Mouse (Mus musculus) gastrocnemius, postnatal 4 days (tissue): Measurements from ENCODE around the gene BC048679. TPM values are rescaled to one million over a fixed set of nuclear protein-coding genes. Genes with fewer than 3 reads are reported as not detected.

Source experiments
- DNase-seq, 2 experiments: peaks; one replicate each; pipeline ENCODE4 v3.0.0; 2021 to 2022; ENCODE audit warnings: low spot score in 2 of 2, mixed read lengths in 2 of 2
- long read RNA-seq, 2 experiments: library from polyadenylated mRNA; stranded (forward); transcript quantifications; one replicate each; pipeline ENCODE4 v2.0.0; 2021
- total RNA-seq, 2 experiments: library from RNA; stranded (reverse); gene quantifications; 2 replicates each; pipeline ENCODE4 v1.2.3; 2021

Gene BC048679
- total RNA-seq = not detected
- long read RNA-seq, experiment 1 = 0 reads
- long read RNA-seq, experiment 2 = 0 reads

DNA sequence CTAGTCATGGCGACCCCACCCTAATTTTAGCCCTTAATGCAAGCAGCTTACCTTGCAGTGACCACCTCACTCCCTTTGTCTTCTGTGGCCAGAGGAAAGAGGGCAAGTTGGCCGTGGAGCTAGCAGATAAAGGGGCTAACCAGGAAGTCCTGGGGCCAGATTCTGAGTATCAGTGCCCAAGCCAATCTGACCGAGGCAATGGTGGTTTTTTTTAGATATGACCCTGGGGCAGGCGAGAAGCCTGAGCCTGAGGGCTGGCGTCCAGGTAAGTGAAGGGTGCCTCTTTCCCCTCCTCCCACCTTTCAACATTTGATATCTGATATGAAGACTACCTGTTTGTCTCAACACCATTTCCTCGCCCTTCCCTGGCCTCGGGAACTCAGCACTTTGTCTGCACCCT lies at the start of gene BC048679:
Gene BC048679, minus strand, starts transcription at position 101 of the 400 bp plus-strand sequence.
- DNase-seq = no peak

DNA sequence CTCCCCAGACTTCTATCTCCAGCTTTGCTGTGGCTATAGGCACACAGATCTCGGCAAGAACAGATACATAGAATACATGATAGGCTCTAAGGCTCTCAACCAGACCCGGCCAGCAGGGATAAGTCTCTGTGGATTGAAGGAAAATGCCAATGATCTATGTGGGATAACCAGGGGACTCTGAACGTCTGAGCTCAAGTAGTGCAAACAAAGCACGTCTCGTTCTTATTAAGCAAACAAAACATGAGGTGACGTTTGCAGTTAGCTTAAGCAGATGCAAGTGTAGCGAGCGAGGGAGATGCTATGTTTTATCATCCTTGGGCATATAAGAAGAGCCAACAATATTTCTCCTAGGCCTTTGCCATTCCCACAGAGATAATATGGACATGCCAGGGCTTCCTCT lies 44.9 kb upstream of the BC048679 start:
- no peak for DNase-seq

- peak; percentile 32 to 60 for DNase-seq
Observed at GRCm38 (mm10) chr7:81541924-81542524, 43.9 kb upstream of the BC048679 start.

GRCm38 (mm10) chr7:81540999-81541398 lies 42.9 kb upstream of the BC048679 start:
- DNase-seq = no peak

GRCm38 (mm10) chr7:81539565-81539964 lies 41.5 kb upstream of the BC048679 start:
- DNase-seq = no peak

GRCm38 (mm10) chr7:81538070-81538675 lies 40.1 kb upstream of the BC048679 start:
- no peak for DNase-seq

GRCm38 (mm10) chr7:81536478-81536877 lies 38.4 kb upstream of the BC048679 start:
- no peak for DNase-seq

GRCm38 (mm10) chr7:81531462-81531861 lies 33.4 kb upstream of the BC048679 start:
- no peak for DNase-seq

DNA sequence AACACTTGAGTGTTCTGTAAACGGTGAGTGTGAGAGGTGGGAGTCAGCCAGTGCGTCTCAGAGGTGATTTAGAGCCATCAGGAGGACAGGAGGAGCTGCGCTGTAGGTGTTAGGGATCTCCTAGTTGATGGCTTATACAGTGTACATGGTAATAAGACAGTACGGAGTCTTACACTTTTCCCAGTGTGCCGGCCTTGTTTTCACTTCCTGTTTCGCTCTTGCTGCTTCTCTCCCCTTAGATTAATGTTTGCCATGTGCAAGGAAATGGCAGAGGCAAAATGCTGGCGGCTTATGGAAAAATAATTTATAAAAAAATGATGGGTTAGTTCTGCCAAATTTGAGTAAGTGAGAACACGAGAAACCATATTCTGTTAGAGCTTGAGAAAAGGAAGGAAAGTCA lies 30.8 kb upstream of the BC048679 start:
- no peak for DNase-seq

GRCm38 (mm10) chr7:81523663-81524017 lies 25.6 kb upstream of the BC048679 start:
- DNase-seq = no peak

- peak; percentile 73 to 89 for DNase-seq
Observed at GRCm38 (mm10) chr7:81523008-81523662, 25.1 kb upstream of the BC048679 start.

DNA sequence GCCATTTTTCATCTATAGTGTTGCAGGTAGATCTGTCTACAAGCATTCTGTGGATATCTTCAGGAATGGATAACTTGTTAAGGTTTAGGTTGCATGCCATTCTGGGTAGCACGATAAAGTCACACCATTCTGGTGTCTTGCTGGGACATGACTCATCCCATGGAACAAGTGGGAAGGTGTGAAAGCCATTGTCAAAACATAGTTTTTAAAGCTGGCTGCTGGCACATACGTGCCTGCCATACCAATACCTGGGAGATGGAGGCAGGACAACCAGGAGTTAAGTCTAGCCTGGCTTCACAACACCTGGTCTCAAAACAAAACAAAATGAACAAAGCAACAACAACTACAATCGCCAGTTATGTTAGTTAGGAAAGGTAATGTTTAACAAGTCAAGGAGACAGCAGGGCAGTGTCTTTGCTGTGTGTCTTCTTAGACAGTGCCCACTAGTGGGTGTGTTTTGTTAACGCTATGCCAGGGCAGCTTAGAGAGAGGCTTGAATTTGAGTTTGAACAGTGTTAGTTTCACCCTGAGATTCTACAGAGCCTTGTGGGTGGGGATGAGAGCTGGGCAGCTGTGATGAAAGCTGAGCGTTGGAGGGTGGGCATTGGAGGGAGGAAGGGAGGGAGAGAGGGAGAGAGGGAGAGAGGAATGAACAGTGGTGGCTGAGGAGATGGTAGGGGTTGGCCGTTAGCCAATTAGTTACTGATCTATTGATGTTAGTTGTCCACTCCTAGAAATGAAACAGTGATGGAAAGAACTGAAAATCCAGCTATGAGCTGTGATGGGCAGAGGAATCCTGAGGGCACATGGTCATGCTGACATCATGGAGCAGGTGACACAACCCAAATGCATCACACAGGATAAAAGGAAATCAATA lies 18.3 kb upstream of the BC048679 start:
- no peak for DNase-seq

- no peak for DNase-seq
Observed at GRCm38 (mm10) chr7:81514906-81515590, 17.0 kb upstream of the BC048679 start.

DNA sequence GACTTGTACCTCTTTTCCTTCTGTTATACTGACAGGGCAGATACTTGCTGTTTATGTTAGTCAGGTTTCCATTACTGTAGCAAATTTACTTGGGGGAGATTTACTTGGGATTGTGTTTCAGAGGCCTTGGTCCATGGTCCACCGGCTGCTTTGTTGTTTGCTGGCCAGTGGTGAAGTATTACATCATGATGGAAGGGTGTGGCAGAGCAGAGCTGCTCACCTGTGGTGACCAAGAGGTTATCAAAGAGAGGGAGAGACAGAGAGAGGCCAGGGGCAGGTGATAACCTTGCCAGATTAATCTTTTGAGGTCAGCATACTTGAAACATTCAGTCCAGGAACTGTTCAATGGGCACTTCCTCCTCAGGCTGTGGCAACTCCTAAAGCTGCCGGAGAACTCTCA lies 3.0 kb upstream of the BC048679 start:
- DNase-seq = no peak

DNA sequence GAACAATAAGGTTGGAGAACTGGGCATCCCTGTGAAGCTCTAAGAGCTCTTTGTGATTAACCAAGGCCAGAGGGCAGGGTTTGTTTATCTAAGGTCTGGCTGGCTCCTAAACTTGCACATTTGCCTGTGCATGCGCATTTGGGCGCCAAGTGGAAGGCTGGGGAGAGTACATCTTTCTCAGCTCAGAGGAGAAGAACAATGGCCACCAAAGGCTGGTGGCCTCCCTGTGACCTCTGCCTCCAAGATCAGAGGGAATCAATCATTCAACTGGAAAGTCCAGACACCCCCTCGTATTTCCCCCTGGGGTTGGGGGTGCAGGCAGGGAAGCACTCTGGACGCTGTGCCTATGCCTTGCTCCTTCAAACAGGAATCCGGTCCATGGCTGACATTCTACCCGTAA lies 910 bp downstream of the BC048679 start:
- DNase-seq = no peak

- peak; percentile 66 to 79 for DNase-seq
Observed at GRCm38 (mm10) chr7:81493331-81494021, 4.6 kb downstream of the BC048679 start, which contains the start of gene Ap3b2. Gene Ap3b2, minus strand, starts transcription at chr7:81493925.

GRCm38 (mm10) chr7:81492628-81493027 lies 5.5 kb downstream of the BC048679 start:
- no peak for DNase-seq

GRCm38 (mm10) chr7:81489649-81490048 lies 8.4 kb downstream of the BC048679 start:
- no peak for DNase-seq

GRCm38 (mm10) chr7:81480800-81481199 lies 17.3 kb downstream of the BC048679 start:
- DNase-seq = no peak

DNA sequence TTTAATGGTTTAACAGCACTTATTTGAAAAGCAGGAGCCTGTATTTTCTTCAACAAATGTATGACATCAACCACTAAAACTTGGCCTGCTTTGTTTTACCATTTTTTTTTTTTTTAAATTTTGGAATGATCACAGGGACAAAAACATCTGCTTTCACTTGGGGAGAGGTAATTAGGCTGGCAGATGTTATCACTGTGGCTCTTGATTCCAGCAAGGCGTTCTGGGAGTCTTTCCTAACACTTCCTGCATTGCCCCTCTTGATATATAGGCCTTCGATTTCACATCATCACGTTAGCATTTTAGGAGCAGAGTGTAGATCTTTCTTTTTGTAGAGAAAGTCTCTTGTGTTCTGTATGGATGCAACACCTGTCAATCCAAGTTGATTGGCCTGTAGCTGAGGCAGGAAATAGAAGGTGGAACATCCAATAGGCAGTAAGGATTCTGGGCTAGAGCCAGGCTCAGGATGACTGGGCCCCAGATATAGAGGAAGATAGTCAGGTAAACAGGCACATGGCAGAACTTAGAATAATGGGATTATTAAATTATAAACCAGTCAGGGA lies 18.5 kb downstream of the BC048679 start:
- no peak for DNase-seq
